Mouse (Mus musculus) heart, adult 11 months (tissue): ENCODE results near the gene Mid1.
"Not testable (repeated sequence)": the region's sequence is repeated elsewhere in the genome, so short reads cannot be mapped to it uniquely, and the experiment has no call there.

Source experiments
- DNase-seq: peaks from one replicate; pipeline ENCODE4 v3.0.0; 2022

Gene Mid1

DNA sequence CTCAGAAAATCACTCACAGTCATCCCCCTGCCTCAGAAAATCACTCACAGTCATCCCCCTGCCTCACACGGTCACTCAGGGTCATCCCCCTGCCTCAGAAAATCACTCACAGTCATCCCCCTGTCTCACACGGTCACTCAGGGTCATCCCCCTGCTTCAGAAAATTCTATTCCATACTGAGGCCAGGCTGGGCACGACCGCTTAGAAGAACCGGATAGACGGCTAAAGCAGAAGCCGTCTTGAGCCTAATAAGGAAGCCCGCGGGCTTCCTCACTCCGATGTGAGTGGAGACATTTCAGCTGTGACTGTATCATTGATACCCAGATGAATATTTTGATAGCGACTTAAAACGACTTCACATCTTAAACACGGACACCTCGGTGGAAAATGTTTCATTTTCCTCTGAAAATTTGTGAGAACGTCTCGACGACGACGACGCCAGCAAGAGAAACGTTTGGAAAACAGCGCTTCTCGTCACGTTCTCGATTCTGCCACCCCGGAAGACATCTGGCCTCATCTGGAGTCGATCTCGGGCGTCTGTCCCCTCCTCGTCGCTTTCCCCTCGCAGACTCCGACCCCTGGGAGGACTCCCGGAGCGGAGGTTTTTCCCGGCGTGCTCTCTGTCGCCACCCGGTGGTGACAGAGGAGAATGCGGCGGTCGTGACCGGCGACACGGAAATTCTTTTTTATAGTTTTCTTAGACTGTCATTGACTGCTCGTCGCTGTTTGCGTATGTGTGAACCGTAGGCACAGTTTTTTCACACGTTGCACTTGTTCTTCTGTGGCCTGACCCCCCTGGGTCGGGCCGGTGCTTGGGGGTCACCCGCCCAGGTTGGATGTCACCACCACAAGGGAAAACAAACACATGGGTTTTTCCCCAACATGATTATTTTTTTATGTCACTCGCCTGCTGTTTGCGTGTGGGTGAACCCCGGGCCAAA is 305.0 kb downstream of the Mid1 start:
- peak; percentile 98 for DNase-seq

GRCm38 (mm10) chrX:169991128-169991873 is 306.3 kb downstream of the Mid1 start:
- peak; percentile 100 for DNase-seq

DNA sequence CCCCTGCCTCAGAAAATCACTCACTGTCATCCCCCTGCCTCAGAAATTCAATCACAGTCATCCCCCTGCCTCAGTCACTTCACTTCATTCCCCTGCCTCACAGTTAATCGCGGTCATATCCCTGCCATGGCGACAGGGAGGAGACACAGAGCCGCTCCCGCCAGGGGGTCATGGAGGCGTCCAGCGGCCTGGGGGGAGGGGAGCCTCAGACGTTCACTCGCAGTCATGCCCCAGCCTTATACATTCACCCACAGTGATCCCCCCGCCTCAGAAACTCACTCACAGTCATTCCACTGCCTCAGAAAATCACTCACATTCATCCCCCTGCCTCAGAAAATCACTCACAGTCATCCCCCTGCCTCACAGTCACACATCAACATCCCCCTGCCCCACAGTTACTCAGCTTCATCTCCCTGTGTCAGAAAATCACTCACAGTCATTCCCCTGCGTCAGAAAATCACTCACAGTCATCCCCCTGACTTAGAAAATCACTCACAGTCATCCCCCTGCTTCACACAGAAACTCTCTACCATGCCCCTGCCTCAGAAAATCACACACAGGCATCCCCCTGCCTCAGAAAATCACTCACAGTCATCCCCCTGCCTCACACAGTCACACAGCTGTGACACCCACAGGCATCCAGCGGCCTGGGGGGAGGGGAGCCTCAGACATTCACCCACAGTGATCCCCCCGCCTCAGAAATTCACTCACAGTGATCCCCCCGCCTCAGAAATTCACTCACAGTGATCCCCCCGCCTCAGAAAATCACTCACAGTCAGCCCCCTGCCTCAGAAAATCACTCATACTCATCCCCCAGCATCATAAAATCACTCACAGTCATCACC is 307.3 kb downstream of the Mid1 start:
- peak; percentile 97 for DNase-seq

DNA sequence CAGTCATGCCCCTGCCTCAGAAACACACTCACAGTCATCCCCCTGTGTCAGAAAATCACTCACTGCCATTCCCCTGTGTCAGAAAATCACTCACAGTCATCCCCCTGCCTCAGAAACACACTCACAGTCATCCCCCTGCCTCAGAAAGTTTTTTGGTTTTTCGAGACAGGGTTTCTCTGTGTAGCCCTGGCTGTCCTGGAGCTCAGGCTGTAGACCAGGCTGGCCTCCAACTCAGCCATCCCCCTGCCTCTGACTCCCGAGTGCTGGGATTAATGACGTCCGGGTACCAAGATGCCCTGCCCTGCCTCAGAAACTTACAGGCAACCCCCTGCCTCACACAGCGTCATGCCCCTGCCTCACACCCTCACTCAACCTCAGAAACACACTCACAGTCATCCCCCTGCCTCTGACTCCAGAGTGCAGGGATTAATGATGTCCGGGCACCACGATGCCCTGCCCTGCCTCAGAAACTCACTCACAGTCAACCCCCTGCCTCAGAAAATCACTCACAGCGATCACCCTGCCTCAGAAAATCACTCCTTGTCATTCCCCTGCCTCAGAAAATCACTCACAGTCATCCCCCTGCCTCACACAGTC is 308.1 kb downstream of the Mid1 start:
- peak; percentile 97 for DNase-seq

GRCm38 (mm10) chrX:169994011-169994865 is 309.2 kb downstream of the Mid1 start:
- peak; percentile 99 for DNase-seq

DNA sequence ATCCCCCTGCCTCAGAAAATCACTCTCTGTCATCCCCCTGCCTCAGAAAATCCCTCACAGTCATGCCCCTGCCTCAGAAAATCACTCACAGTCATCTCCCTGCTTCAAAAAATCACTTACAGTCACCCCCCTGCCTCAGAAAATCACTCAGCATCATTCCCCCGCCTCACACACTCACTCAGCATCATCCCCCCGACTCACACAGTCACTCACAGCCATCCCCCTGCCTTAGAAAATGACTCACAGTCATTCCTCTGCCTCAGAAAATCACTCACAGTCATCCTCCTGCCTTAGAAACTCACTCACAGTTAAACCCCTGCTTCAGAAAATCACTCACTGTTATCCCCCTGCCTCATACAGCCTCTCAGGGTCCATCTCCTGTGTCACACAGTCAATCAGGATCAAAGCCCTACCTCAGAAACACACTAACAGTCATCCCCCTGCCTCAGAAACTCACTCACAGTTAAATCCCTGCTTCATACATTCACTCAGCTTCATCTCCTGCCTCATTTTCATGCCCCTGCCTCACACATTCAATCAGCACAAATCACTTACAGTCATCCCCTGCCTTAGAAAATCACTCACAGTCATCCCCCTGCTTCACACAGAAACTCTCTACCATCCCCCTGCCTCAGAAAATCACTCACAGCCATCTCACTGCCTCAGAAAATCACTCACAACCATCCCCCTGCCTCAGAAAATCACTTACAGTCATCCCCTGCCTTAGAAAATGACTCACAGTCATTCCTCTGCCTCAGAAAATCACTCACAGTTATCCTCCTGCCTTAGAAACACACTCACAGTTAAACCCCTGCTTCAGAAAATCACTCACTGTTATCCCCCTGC is 310.1 kb downstream of the Mid1 start:
- peak; percentile 98 for DNase-seq

- peak; percentile 98 for DNase-seq
Observed at GRCm38 (mm10) chrX:169995909-169996521, 311.0 kb downstream of the Mid1 start.

GRCm38 (mm10) chrX:169996926-169997325 is 311.9 kb downstream of the Mid1 start:
- DNase-seq = peak; percentile 99

GRCm38 (mm10) chrX:169997456-169997853 is 312.5 kb downstream of the Mid1 start:
- DNase-seq = not testable (repeated sequence)

- DNase-seq = peak; percentile 100
Observed at GRCm38 (mm10) chrX:169997854-169998456, 313.0 kb downstream of the Mid1 start.

- DNase-seq = not testable (repeated sequence)
Observed at GRCm38 (mm10) chrX:169998559-169999219, 313.7 kb downstream of the Mid1 start.

- peak; percentile 99 for DNase-seq
Observed at GRCm38 (mm10) chrX:169999226-169999883, 314.4 kb downstream of the Mid1 start.

- not testable (repeated sequence) for DNase-seq
Observed at GRCm38 (mm10) chrX:169999912-170000641, 315.1 kb downstream of the Mid1 start.

- DNase-seq = not testable (repeated sequence)
Observed at GRCm38 (mm10) chrX:170000642-170001387, 315.8 kb downstream of the Mid1 start.

DNA sequence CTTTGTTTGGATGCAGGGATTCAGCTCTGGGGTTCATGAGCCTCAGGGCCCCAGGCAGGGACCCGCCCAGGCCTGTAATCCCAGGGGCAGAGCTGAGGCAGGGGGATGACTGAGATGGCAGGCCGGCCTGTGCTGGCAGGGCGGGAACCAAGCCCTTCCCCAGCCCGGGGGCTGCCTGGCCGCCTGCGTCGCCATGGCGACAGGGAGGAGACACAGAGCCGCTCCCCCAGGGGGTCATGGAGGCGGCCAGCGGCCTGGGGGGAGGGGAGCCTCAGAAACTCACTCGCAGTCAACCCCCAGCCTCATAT is 316.3 kb downstream of the Mid1 start:
- not testable (repeated sequence) for DNase-seq

GRCm38 (mm10) chrX:170002510-170003197 is 317.7 kb downstream of the Mid1 start:
- peak; percentile 98 for DNase-seq
